Mouse (Mus musculus) cerebellum, adult 8-10 months (tissue): Measurements from ENCODE around the gene Mrpl39.

Source experiments
- DNase-seq: peaks from one replicate; pipeline ENCODE4 v3.0.0; 2022

Mrpl39 gene

GRCm38 (mm10) chr16:84680760-84681159 lies 54.8 kb downstream of the Mrpl39 start:
- DNase-seq = no peak

- no peak for DNase-seq
Measured at GRCm38 (mm10) chr16:84677292-84677691, 58.2 kb downstream of the Mrpl39 start.
